Mouse (Mus musculus): ENCODE data around the gene Fgfr2. TPM values are rescaled to one million over a fixed set of nuclear protein-coding genes. Genes with fewer than 3 reads are reported as not detected.
"Not testable (repeated sequence)": the region's sequence is repeated elsewhere in the genome, so short reads cannot be mapped to it uniquely, and the experiment has no call there.

The Fgfr2 gene
- polyA plus RNA-seq, 1 experiment = 3.0 TPM

DNA sequence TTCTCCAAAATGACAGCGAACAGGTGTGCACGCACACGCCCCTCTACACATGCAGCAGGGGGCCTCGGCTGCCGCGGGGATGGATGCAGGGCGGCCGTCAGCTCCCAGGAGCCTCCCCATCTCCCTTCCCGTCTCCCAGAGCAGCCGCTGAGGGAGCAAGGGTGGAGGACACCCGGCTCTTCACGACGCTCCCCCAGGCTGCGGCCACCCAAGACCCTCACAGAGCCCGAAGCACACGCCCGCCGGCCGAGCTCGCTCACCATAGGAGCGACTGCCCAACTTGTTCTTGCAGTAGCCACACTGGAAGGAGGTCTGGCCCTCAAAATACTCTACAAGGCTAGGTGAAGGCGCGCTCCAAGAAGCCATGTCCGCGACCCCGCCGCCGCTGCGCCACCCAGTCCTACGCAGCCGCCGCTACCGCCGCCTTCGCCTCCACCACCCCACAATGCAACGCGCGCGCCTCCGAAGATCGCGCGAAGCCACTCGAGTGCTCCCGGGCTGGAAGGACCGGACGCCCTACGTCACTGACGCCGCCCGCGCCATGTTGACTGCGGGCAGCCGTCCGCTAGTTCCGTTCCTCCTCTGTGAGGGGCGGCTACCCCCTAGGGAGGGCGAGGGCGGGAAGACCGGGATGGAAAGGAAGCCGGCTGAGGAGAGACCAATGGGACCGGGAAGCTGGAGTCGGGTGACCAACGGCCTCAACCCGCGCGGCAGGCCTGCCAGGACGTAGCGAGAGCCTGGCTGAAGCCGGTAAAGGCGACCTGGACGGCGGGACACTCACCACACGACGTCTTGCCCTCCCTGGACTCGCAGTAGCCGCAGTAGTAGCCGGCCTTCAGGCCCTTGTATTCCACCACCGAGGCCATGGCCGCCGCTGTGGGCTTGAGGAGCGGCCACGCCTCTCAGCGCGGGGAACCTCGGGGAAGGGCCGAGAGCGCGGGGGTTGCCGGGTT is 2603.8 kb downstream of the Fgfr2 start:
- Histone ChIP-seq H3K27me3 (ENCODE audit: control insufficient read depth, insufficient read depth, low read length) (no peaks in the 10 kb centered on the region), H3K27ac (ENCODE audit: control insufficient read depth, insufficient read depth, low read depth, low read length) (peak overlapping the region; percentile 98), H3K4me3 (ENCODE audit: control insufficient read depth, low read depth, low read length) (peak overlapping the region; percentile 93), H3K36me3 (ENCODE audit: control insufficient read depth, insufficient read depth, low read length) (no peaks in the 10 kb centered on the region), H3K4me1 (ENCODE audit: control insufficient read depth, insufficient read depth, low read length) (peaks cover 6% of the 10 kb centered on the region)
- TF ChIP-seq POLR2A (IDR thresholded peaks at IDR 0.05; ENCODE audit: control insufficient read depth, low read depth, low read length) (peak; percentile 81), CTCF (IDR thresholded peaks at IDR 0.05; ENCODE audit: control insufficient read depth, insufficient read depth, insufficient replicate concordance, low read depth, low read length) (no peak)

DNA sequence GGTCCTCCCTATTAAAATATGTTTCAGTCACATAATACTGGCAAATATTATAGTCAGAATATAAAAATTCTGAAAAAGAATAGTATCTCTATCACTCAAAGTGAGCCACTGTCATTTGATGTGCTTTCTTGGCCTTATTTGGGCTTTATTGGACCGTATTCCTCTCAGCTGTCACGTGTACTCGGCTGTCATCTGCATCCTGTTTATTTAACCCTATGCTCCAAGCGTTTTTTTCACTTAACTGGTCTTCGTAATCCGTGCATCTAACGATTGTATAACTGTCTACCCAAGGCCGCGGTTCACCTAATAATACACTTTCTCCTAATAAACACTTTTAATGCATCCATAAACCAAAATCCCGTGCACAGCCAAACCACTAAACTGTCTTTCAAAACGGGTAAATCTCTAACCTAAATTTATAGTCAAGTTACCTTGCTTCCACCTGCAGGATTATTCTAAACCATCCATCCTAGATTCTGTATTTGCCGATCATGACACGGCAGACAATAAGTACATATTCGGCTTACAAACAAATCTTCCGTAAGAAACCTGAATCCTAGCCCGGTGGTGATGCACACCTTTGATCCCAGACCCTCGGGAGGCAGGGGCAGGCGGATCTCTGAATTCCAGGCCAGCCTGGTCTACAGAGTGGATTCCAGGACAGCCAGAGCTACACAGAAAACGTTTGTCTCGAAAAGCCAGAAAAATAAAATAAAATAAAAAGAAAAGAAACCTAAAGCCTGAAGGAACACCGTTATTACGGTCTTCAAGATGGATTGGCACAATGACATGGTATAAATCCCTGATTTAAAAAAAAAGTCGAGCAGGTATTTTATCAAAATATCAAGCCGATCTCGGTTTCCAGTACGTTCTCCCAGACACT is 2604.7 kb downstream of the Fgfr2 start:
- Histone ChIP-seq H3K36me3 (ENCODE audit: control insufficient read depth, insufficient read depth, low read length) (no peaks in the 10 kb centered on the region), H3K27me3 (ENCODE audit: control insufficient read depth, insufficient read depth, low read length) (no peaks in the 10 kb centered on the region), H3K4me1 (ENCODE audit: control insufficient read depth, insufficient read depth, low read length) (peaks cover 6% of the 10 kb centered on the region), H3K4me3 (ENCODE audit: control insufficient read depth, low read depth, low read length) (peak overlapping the region; percentile 93), H3K27ac (ENCODE audit: control insufficient read depth, insufficient read depth, low read depth, low read length) (peak overlapping the region; percentile 98; the same call in 1 of the 2 replicates)
- TF ChIP-seq CTCF (IDR thresholded peaks at IDR 0.05; ENCODE audit: control insufficient read depth, insufficient read depth, insufficient replicate concordance, low read depth, low read length) = no peak
- no peak for TF ChIP-seq POLR2A (IDR thresholded peaks at IDR 0.05; ENCODE audit: control insufficient read depth, low read depth, low read length)

DNA sequence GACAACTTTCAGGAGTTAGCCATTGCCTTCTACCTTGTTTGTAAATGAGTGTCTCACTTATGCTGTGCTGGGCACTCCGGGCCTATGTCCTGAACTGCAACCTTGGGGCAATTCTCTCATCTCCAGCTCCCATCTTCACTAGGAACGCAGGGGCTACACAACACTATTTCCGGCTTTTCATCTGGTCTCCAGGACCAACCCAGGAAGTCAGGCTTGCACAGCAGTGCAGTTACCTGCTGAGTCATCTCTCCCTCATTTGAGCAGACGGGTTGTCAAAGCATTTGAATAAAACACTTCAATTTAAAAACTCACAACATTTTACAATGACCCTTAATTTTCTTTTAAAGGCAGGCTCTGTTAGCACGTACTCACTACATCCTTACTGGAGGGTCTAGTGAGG is 2612.9 kb downstream of the Fgfr2 start:
- H3K27ac ChIP-seq (ENCODE audit: control insufficient read depth, insufficient read depth, low read depth, low read length) = no peak overlapping the region
- no peaks in the 10 kb centered on the region for H3K4me1 ChIP-seq (ENCODE audit: control insufficient read depth, insufficient read depth, low read length)
- no peak overlapping the region for H3K4me3 ChIP-seq (ENCODE audit: control insufficient read depth, low read depth, low read length)
- TF ChIP-seq CTCF (IDR thresholded peaks at IDR 0.05; ENCODE audit: control insufficient read depth, insufficient read depth, insufficient replicate concordance, low read depth, low read length) (no peak), POLR2A (IDR thresholded peaks at IDR 0.05; ENCODE audit: control insufficient read depth, low read depth, low read length) (no peak)
- no peaks in the 10 kb centered on the region for H3K27me3 ChIP-seq (ENCODE audit: control insufficient read depth, insufficient read depth, low read length)
- H3K36me3 ChIP-seq (ENCODE audit: control insufficient read depth, insufficient read depth, low read length) = peaks cover 4% of the 10 kb centered on the region

DNA sequence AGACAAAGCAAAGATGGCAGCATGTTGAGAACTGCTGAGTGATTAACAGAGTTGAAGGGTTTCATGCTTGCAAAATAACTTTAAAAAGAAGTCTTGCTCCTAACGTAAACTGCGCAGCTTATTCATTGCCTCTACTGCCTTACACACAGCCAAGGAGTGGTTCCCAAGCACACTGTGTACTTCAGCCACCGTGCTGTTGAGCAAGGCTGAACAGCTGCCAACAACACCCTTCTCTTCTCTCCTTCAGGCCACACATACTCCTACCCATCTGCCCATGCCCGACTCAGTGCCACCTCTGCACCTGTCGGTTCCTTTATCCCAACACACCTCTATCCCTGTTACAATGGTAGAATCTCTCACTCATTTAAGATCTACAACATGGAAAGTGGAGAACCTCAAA is 2620.1 kb downstream of the Fgfr2 start:
- Histone ChIP-seq H3K27me3 (ENCODE audit: control insufficient read depth, insufficient read depth, low read length) (no peaks in the 10 kb centered on the region), H3K36me3 (ENCODE audit: control insufficient read depth, insufficient read depth, low read length) (peaks cover 5% of the 10 kb centered on the region)

DNA sequence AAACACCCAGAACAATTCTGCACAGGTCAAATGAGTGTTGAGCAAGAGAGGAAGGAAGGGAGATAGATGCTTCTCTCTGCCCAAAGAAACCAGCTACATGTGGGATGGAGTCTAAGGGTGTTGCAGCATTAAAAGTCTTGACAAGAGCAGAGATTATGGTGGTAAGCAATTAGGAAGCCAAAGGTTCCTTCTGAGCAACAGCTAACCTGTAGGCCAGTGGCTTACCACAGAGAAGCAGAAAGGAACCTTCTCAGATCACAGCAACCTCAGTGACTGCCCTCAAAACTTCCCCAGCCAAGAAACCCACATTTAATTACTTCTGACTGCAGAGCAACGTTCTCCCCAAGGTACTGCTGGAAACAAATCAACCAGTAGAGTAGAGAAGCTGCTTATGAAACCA is 2621.7 kb downstream of the Fgfr2 start:
- no peak for TF ChIP-seq CTCF (IDR thresholded peaks at IDR 0.05; ENCODE audit: control insufficient read depth, insufficient read depth, insufficient replicate concordance, low read depth, low read length)
- TF ChIP-seq POLR2A (IDR thresholded peaks at IDR 0.05; ENCODE audit: control insufficient read depth, low read depth, low read length) = no peak
- H3K4me1 ChIP-seq (ENCODE audit: control insufficient read depth, insufficient read depth, low read length) = no peaks in the 10 kb centered on the region
- H3K27me3 ChIP-seq (ENCODE audit: control insufficient read depth, insufficient read depth, low read length) = no peaks in the 10 kb centered on the region
- H3K36me3 ChIP-seq (ENCODE audit: control insufficient read depth, insufficient read depth, low read length) = peaks cover 3% of the 10 kb centered on the region
- H3K27ac ChIP-seq (ENCODE audit: control insufficient read depth, insufficient read depth, low read depth, low read length) = no peak overlapping the region
- no peak overlapping the region for H3K4me3 ChIP-seq (ENCODE audit: control insufficient read depth, low read depth, low read length)

More for the DNA sequence above, 2620.1 kb downstream of the Fgfr2 start:
- TF ChIP-seq POLR2A (IDR thresholded peaks at IDR 0.05; ENCODE audit: control insufficient read depth, low read depth, low read length) (no peak), CTCF (IDR thresholded peaks at IDR 0.05; ENCODE audit: control insufficient read depth, insufficient read depth, insufficient replicate concordance, low read depth, low read length) (no peak)
- H3K4me1 ChIP-seq (ENCODE audit: control insufficient read depth, insufficient read depth, low read length) = no peaks in the 10 kb centered on the region
- H3K4me3 ChIP-seq (ENCODE audit: control insufficient read depth, low read depth, low read length) = no peak overlapping the region
- no peak overlapping the region for H3K27ac ChIP-seq (ENCODE audit: control insufficient read depth, insufficient read depth, low read depth, low read length)

DNA sequence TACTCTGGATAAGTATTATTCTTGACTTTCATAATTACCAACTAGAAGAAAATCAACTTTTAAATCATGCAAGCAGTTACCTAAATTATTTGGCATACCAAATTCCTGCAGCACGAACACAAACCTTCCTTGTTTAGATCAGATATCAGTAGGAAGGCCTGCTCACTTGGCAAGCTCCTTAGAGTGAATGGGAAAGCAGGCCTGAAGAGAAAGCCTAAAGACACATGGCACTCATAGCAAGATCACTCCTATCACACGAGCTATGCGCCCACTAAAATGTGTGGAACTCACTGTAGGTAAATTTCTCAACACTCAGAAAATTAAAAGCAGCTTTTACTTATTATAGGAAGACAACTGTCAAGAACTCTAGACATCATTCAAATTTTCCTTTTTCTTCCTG is 2629.8 kb downstream of the Fgfr2 start:
- TF ChIP-seq CTCF (IDR thresholded peaks at IDR 0.05; ENCODE audit: control insufficient read depth, insufficient read depth, insufficient replicate concordance, low read depth, low read length) = no peak
- no peak for TF ChIP-seq POLR2A (IDR thresholded peaks at IDR 0.05; ENCODE audit: control insufficient read depth, low read depth, low read length)
- Histone ChIP-seq H3K36me3 (ENCODE audit: control insufficient read depth, insufficient read depth, low read length) (no peaks in the 10 kb centered on the region), H3K27ac (ENCODE audit: control insufficient read depth, insufficient read depth, low read depth, low read length) (no peak overlapping the region), H3K4me3 (ENCODE audit: control insufficient read depth, low read depth, low read length) (no peak overlapping the region), H3K4me1 (ENCODE audit: control insufficient read depth, insufficient read depth, low read length) (no peaks in the 10 kb centered on the region), H3K27me3 (ENCODE audit: control insufficient read depth, insufficient read depth, low read length) (no peaks in the 10 kb centered on the region)

DNA sequence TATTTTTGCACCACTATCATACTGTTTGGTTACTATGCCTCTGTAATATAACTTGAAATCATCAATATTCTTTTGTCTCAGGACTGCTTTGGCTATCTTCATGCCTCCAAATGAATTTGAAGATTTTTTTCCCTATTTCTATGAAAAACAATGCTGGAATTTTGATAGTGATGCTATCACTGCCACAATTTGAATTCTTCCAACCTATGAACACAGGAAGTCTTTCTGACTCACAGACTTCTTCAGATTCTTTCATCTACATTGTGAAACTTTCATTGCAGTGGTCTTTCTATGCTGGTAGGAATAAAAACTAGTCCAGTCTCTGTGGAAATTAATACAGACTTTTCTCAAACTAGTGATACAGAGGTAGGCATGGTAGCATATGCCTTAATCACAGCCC is 2631.1 kb downstream of the Fgfr2 start:
- Histone ChIP-seq H3K4me1 (ENCODE audit: control insufficient read depth, insufficient read depth, low read length) (no peaks in the 10 kb centered on the region), H3K27ac (ENCODE audit: control insufficient read depth, insufficient read depth, low read depth, low read length) (no peak overlapping the region), H3K36me3 (ENCODE audit: control insufficient read depth, insufficient read depth, low read length) (no peaks in the 10 kb centered on the region), H3K4me3 (ENCODE audit: control insufficient read depth, low read depth, low read length) (no peak overlapping the region), H3K27me3 (ENCODE audit: control insufficient read depth, insufficient read depth, low read length) (no peaks in the 10 kb centered on the region)
- TF ChIP-seq CTCF (IDR thresholded peaks at IDR 0.05; ENCODE audit: control insufficient read depth, insufficient read depth, insufficient replicate concordance, low read depth, low read length) (no peak), POLR2A (IDR thresholded peaks at IDR 0.05; ENCODE audit: control insufficient read depth, low read depth, low read length) (no peak)

DNA sequence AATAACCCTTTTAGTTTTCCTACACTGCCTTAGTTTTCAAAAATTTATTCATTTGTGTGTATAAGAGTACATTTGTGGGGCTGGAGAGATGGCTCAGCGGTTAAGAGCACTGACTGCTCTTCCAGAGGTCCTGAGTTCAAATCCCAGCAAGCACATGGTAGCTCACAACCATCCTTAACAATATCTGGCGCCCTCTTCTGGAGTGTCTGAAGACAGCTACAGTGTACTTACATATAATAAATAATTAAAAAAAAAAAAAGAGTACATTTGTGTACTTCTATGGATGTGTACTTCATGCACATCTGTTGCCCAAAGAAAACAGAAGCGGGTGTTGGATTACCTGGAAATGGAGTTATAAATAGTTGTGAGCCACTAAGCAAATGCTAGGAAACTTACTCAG is 2644.1 kb downstream of the Fgfr2 start:
- not testable (repeated sequence) for H3K36me3 ChIP-seq (ENCODE audit: control insufficient read depth, insufficient read depth, low read length); H3K27me3 ChIP-seq (ENCODE audit: control insufficient read depth, insufficient read depth, low read length); H3K4me1 ChIP-seq (ENCODE audit: control insufficient read depth, insufficient read depth, low read length)

More for the DNA sequence above, 2644.1 kb downstream of the Fgfr2 start:
- H3K4me3 ChIP-seq (ENCODE audit: control insufficient read depth, low read depth, low read length); H3K27ac ChIP-seq (ENCODE audit: control insufficient read depth, insufficient read depth, low read depth, low read length): not testable (repeated sequence)
